In the genomic region with DNA sequence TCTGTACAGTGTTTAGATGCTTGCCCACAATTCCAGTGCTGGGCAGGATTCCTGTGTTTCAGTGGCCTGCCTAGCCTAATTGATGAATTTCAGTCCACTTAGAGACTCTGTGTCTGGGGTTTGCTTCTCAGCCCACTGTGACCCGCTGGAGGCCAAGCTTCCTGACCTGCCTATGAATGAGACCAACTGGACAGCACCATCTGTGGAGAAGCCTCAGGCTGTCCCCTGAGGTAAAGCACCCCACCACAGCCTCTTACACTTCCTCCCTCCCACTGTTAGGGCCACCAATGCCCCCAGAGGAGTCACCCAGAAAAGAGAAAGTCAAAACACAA, we compare ENCODE assay signal across 8 mouse cellular contexts. TPM values are rescaled to one million over a fixed set of nuclear protein-coding genes. Genes with fewer than 3 reads are reported as not detected.
A peak's percentile ranks its signal among the peaks of the same experiment; 100 is the strongest.
DNase-seq lines count a peak whose midpoint lies in the region; ATAC-seq and TF ChIP-seq lines count a peak whose summit lies in the region.

No protein-coding gene starts in this region.

- H3K36me3 ChIP-seq in embryonic facial prominence, embryonic 13.5 days = no peaks in the 10 kb centered on the region
- H3K36me3 ChIP-seq in hindbrain, embryonic 16.5 days (ENCODE audit: control insufficient read depth, insufficient read depth, low read length) = no peaks in the 10 kb centered on the region
- H3K36me3 ChIP-seq in midbrain, embryonic 16.5 days (ENCODE audit: control insufficient read depth, insufficient read depth, low read length) = no peaks in the 10 kb centered on the region

- H3K4me3 ChIP-seq in layer of hippocampus, adult 2 months = peak overlapping the region; percentile 33; the same call in 1 of the 2 replicates
- peak overlapping the region; percentile 33 for H3K4me3 ChIP-seq in embryonic facial prominence, embryonic 13.5 days
- peak overlapping the region; percentile 31 for H3K4me3 ChIP-seq in hindbrain, embryonic 16.5 days (ENCODE audit: low read length)
- H3K4me3 ChIP-seq in midbrain, embryonic 16.5 days (ENCODE audit: low read depth, low read length) = peak overlapping the region; percentile 23

- H3K27me3 ChIP-seq in embryonic facial prominence, embryonic 13.5 days = no peaks in the 10 kb centered on the region
- no peaks in the 10 kb centered on the region for H3K27me3 ChIP-seq in hindbrain, embryonic 16.5 days (replicated peaks; ENCODE audit: control insufficient read depth, insufficient read depth, low read length)
- H3K27me3 ChIP-seq in midbrain, embryonic 16.5 days (ENCODE audit: control insufficient read depth, insufficient read depth, low read depth, low read length) = no peaks in the 10 kb centered on the region

- H3K9ac ChIP-seq in embryonic facial prominence, embryonic 13.5 days = peak overlapping the region; percentile 52; the same call in 1 of the 2 replicates
- H3K9ac ChIP-seq in hindbrain, embryonic 16.5 days (ENCODE audit: low read depth, low read length) = peak overlapping the region; percentile 47
- peak overlapping the region; percentile 58 for H3K9ac ChIP-seq in midbrain, embryonic 16.5 days (ENCODE audit: low read depth, low read length)

- no peak for TF ChIP-seq CTCF in layer of hippocampus, adult 2 months (conservative IDR thresholded peaks at IDR 0.05)

- H3K9me3 ChIP-seq in embryonic facial prominence, embryonic 13.5 days = no peaks in the 10 kb centered on the region
- no peaks in the 10 kb centered on the region for H3K9me3 ChIP-seq in hindbrain, embryonic 16.5 days (ENCODE audit: control insufficient read depth, low read length)
- H3K9me3 ChIP-seq in midbrain, embryonic 16.5 days (replicated peaks; ENCODE audit: control insufficient read depth, low read length, poor library complexity, severe bottlenecking) = no peaks in the 10 kb centered on the region

- no peak for DNase-seq in layer of hippocampus, adult 2 months (ENCODE audit: low spot score in 2 of 2)
- no peak for DNase-seq in layer of hippocampus, adult 9-10 months (ENCODE audit: low spot score)
- DNase-seq in adrenal gland, postnatal 36 days = no peak
- no peak for DNase-seq in gastrocnemius, adult 8-10 months (ENCODE audit: low spot score in 2 of 2)
- DNase-seq in cerebellum, adult 9-10 months = no peak

- H3K4me1 ChIP-seq in embryonic facial prominence, embryonic 13.5 days = peaks cover 8% of the 10 kb centered on the region
- H3K4me1 ChIP-seq in hindbrain, embryonic 16.5 days (ENCODE audit: control insufficient read depth, insufficient read depth, low read depth, low read length) = peaks cover 13% of the 10 kb centered on the region
- H3K4me1 ChIP-seq in midbrain, embryonic 16.5 days (ENCODE audit: control insufficient read depth, insufficient read depth, low read length) = peaks cover 7% of the 10 kb centered on the region

- ATAC-seq in embryonic facial prominence, embryonic 13.5 days (ENCODE audit: insufficient number of reproducible peaks, insufficient read depth, low FRiP score, low TSS enrichment, low read depth) = no peak
- ATAC-seq in hindbrain, embryonic 16.5 days = peak; percentile 71
- peak; percentile 67 for ATAC-seq in midbrain, embryonic 16.5 days

- peak overlapping the region; percentile 62 for H3K4me2 ChIP-seq in embryonic facial prominence, embryonic 13.5 days
- peak overlapping the region; percentile 47 for H3K4me2 ChIP-seq in hindbrain, embryonic 16.5 days (ENCODE audit: low read length)
- peak overlapping the region; percentile 55 for H3K4me2 ChIP-seq in midbrain, embryonic 16.5 days (ENCODE audit: low read length)

- WGBS in embryonic facial prominence, embryonic 13.5 days = 22% methylated on average over 1 of the region's 1 CpGs
- WGBS in hindbrain, embryonic 16.5 days = 24% methylated on average over 1 of the region's 1 CpGs
- 9% methylated on average over 1 of the region's 1 CpGs for WGBS in midbrain, embryonic 16.5 days

- H3K27ac ChIP-seq in layer of hippocampus, adult 2 months = peak overlapping the region; percentile 63
- peak overlapping the region; percentile 34; the same call in 1 of the 2 replicates for H3K27ac ChIP-seq in embryonic facial prominence, embryonic 13.5 days
- H3K27ac ChIP-seq in hindbrain, embryonic 16.5 days (ENCODE audit: low read depth, low read length) = peak overlapping the region; percentile 32
- peak overlapping the region; percentile 65; the same call in 1 of the 2 replicates for H3K27ac ChIP-seq in midbrain, embryonic 16.5 days (ENCODE audit: low read length)

RNA-seq across cellular contexts. Expression of a gene that starts 54.8 kb away (rescaled TPM):
- 1 to 10 TPM in 1 of 2 experiments, under 1 TPM in 1; 0.86 to 1.2 TPM for total RNA-seq in layer of hippocampus, adult 2 months (2021)
- polyA plus RNA-seq in embryonic facial prominence, embryonic 13.5 days (2015; fragmentation: Nextera tagmentation; extraction: Ambion mirVana) = 0.41 and 0.56 TPM in 2 replicates
- polyA plus RNA-seq in hindbrain, embryonic 16.5 days (2015; fragmentation: Nextera tagmentation; extraction: Ambion mirVana) = 0.30 and 1.1 TPM in 2 replicates
- 0.65 and 0.76 TPM in 2 replicates for polyA plus RNA-seq in midbrain, embryonic 16.5 days (2015; fragmentation: Nextera tagmentation; extraction: Ambion mirVana)
- total RNA-seq in adrenal gland, postnatal 36 days (2021) = 1 to 10 TPM in 1 of 2 experiments, under 1 TPM in 1; 0.46 to 1.3 TPM
- under 1 TPM; 0.82 to 0.99 (median 0.93) TPM for total RNA-seq in gastrocnemius, adult 8-10 months (2022)

RNA-seq across cellular contexts. Expression of a gene that starts 55.1 kb away (rescaled TPM):
- total RNA-seq in layer of hippocampus, adult 2 months (2021) = 10 to 100 TPM; 19.3 to 22.5 TPM
- 75.8 and 82.2 TPM in 2 replicates for polyA plus RNA-seq in embryonic facial prominence, embryonic 13.5 days (2015; fragmentation: Nextera tagmentation; extraction: Ambion mirVana)
- 33.4 and 34.4 TPM in 2 replicates for polyA plus RNA-seq in hindbrain, embryonic 16.5 days (2015; fragmentation: Nextera tagmentation; extraction: Ambion mirVana)
- 42.5 and 44.9 TPM in 2 replicates for polyA plus RNA-seq in midbrain, embryonic 16.5 days (2015; fragmentation: Nextera tagmentation; extraction: Ambion mirVana)
- total RNA-seq in adrenal gland, postnatal 36 days (2021) = 10 to 100 TPM; 21.7 to 30.4 TPM
- total RNA-seq in gastrocnemius, adult 8-10 months (2022) = 10 to 100 TPM in 1 of 4 experiments, 1 to 10 TPM in 3; 5.1 to 10.5 (median 7.5) TPM
